Mouse (Mus musculus) retina, postnatal 1 day (tissue): ENCODE results near the gene 9530003J23Rik.
"Not testable (repeated sequence)": the region's sequence is repeated elsewhere in the genome, so short reads cannot be mapped to it uniquely, and the experiment has no call there.

Source experiments
- DNase-seq: peaks from one replicate; pipeline ENCODE4 v3.0.0-alpha.2; 2012

Gene 9530003J23Rik

GRCm38 (mm10) chr10:117238603-117239002 lies at the start of gene 9530003J23Rik:
TSS of gene 9530003J23Rik (minus strand) at chr10:117238703.
- DNase-seq = no peak

- no peak for DNase-seq
These were observed 48.8 kb upstream of the 9530003J23Rik start for GRCm38 (mm10) chr10:117287226-117287850.

GRCm38 (mm10) chr10:117286366-117286970 lies 48.0 kb upstream of the 9530003J23Rik start:
- no peak for DNase-seq

GRCm38 (mm10) chr10:117285584-117285983 lies 47.1 kb upstream of the 9530003J23Rik start:
- DNase-seq = not testable (repeated sequence)

GRCm38 (mm10) chr10:117284578-117285520 lies 46.3 kb upstream of the 9530003J23Rik start:
- no peak for DNase-seq

- no peak for DNase-seq
These were observed 45.5 kb upstream of the 9530003J23Rik start for GRCm38 (mm10) chr10:117283871-117284577.

- not testable (repeated sequence) for DNase-seq
These were observed 44.7 kb upstream of the 9530003J23Rik start for GRCm38 (mm10) chr10:117283196-117283595.

- no peak for DNase-seq
These were observed 44.0 kb upstream of the 9530003J23Rik start for GRCm38 (mm10) chr10:117282551-117282950.

- no peak for DNase-seq
These were observed 43.5 kb upstream of the 9530003J23Rik start, which contains the start of gene Lyz2 for GRCm38 (mm10) chr10:117282049-117282448. TSS of gene Lyz2 (minus strand) at chr10:117282321.

GRCm38 (mm10) chr10:117281381-117281920 lies 42.9 kb upstream of the 9530003J23Rik start:
- no peak for DNase-seq

GRCm38 (mm10) chr10:117280000-117280399 lies 41.5 kb upstream of the 9530003J23Rik start:
- DNase-seq = no peak

GRCm38 (mm10) chr10:117278510-117278909 lies 40.0 kb upstream of the 9530003J23Rik start:
- not testable (repeated sequence) for DNase-seq

GRCm38 (mm10) chr10:117277779-117278178 lies 39.3 kb upstream of the 9530003J23Rik start:
- not testable (repeated sequence) for DNase-seq

- DNase-seq = no peak
These were observed 37.3 kb upstream of the 9530003J23Rik start for GRCm38 (mm10) chr10:117275681-117276369.

GRCm38 (mm10) chr10:117274645-117275044 lies 36.1 kb upstream of the 9530003J23Rik start:
- DNase-seq = not testable (repeated sequence)

- DNase-seq = no peak
These were observed 33.5 kb upstream of the 9530003J23Rik start for GRCm38 (mm10) chr10:117272023-117272422.

GRCm38 (mm10) chr10:117259870-117260269 lies 21.4 kb upstream of the 9530003J23Rik start:
- peak; percentile 47 for DNase-seq

- no peak for DNase-seq
These were observed 2.6 kb downstream of the 9530003J23Rik start for GRCm38 (mm10) chr10:117235866-117236265.

- no peak for DNase-seq
These were observed 3.7 kb downstream of the 9530003J23Rik start for GRCm38 (mm10) chr10:117234825-117235224.

- peak; percentile 48 for DNase-seq
These were observed 8.7 kb downstream of the 9530003J23Rik start for GRCm38 (mm10) chr10:117229826-117230225.

- DNase-seq = no peak
These were observed 12.5 kb downstream of the 9530003J23Rik start for GRCm38 (mm10) chr10:117226002-117226401.

- DNase-seq = no peak
These were observed 13.4 kb downstream of the 9530003J23Rik start for GRCm38 (mm10) chr10:117225094-117225493.
